Mouse (Mus musculus): ENCODE data around the gene Zswim9. TPM values are rescaled to one million over a fixed set of nuclear protein-coding genes. Genes with fewer than 3 reads are reported as not detected.

The Zswim9 gene
- 2.5 and 2.8 TPM in 2 replicates for polyA plus RNA-seq (2021; fragmentation: Nextera tagmentation)
- long read RNA-seq, experiment 1, partial matches to known transcripts = 4 of 6 reads
- long read RNA-seq, experiment 1, other reads (novel, unspliced or antisense) = 2 of 6 reads
- long read RNA-seq, experiment 2, full-length matches to known transcripts = 7 of 23 reads
- long read RNA-seq, experiment 2, partial matches to known transcripts = 7 of 23 reads
- long read RNA-seq, experiment 2, other reads (novel, unspliced or antisense) = 9 of 23 reads

DNA sequence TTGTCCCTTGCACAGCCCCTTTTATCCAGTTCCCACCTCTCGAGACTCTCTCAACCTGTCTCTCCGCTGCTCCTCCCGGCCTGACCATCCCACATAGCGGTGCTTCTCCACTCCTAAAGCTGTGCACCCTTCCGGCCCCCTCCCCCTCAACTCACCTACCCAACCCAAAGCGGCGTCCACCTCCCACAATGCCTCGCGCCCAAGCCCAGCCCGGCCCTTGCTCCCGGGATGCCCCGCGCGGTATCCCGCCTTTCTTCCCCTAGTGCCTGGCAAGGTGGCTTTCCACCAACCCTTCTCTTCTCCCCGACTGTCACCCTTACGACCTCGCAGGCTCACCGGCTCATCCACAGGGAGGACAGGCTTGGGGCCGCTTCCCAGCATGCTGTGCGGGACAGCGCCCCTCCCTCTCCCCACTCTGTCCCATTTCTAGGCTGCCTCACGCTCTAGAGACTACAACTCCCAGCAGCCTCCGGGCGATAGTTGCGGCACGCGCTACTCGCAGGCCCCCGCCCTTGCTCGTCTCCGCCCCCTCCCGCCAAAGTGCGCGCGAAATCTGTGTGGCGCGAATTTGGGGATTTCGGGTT lies at the start of gene Zswim9:
Gene Zswim9 (minus strand): TSS at position 414 of the 584 bp plus-strand sequence.

DNA sequence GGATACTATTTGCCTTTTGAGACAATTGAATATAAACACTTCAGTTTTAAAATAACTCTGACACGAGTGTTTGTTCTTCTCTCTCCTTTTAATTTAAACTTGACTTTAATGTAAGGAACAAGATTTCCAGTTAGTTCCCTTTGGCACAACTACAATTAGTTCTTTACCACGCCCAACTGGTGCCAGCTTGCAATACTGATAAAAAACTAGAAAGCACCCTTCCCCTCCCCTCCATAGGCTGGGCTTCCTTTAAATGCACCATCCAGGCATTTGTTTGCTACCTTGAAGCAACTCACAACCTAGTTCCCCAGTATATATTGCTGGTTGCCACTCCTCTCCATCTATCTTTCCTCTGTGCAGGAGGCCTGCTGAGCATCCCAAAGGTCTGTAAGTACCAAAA lies 45.8 kb upstream of the Zswim9 start, which contains the start of gene Pla2g4c:
Gene Pla2g4c (plus strand): TSS at position 340 of the 400 bp plus-strand sequence.

DNA sequence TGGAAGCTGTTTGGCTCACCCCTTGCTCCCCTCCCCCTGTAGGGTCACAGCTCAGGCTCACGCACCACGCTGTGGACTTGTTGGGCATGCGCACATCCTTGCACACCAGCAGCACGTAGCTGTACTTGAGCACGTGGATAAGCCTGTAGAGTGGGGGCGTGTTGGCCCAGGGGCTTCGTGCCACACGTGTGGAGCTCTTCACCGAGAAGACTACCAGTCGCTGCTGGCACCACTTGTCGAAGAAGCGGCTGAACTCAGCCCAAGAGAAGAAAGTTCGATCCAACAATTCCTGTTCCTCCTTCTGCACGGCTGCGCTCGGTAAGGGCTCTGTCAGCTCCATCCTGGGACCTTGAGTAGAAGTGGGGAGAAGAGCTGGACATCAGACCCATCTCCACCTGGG lies 1.4 kb downstream of the Zswim9 start, which contains the start of gene Lig1:
Gene Lig1 (plus strand): TSS at position 203 of the 400 bp plus-strand sequence.

DNA sequence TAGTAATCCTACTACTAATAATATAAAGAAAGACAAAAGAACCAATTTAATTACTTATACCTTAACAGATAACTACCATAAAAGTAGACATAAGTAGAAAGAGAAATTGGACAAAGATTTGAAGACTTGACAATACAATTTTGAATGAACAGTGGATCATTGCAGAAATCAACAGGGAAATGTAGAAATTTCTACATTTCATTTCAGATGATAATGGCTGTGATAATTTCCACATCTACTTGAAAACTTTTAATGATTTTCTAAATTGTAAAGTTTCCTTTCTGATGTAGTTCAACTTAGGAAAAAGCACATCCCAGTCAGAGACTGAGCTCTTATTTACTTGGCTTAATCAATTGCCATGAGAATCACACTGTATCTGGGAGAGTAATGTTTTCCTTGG lies 65.8 kb downstream of the Zswim9 start, which contains the start of gene Vmn1r89:
Gene Vmn1r89 (plus strand): TSS at position 301 of the 400 bp plus-strand sequence.

Other genes with a start within 250 kb of the Zswim9 start
- gene Chmp2a, start 243.9 kb downstream of the Zswim9 start, polyA plus RNA-seq (2021; fragmentation: Nextera tagmentation) = 316 and 338 TPM in 2 replicates
- 23.7 and 27.4 TPM in 2 replicates for gene Ube2m, start 240.4 kb downstream of the Zswim9 start, polyA plus RNA-seq (2021; fragmentation: Nextera tagmentation)
- gene Mzf1, start 224.0 kb downstream of the Zswim9 start, polyA plus RNA-seq (2021; fragmentation: Nextera tagmentation) = 6.5 and 7.3 TPM in 2 replicates
- gene Vmn1r85, start 183.5 kb downstream of the Zswim9 start, polyA plus RNA-seq (2021; fragmentation: Nextera tagmentation) = not detected in 2 replicates
- gene Vmn1r86, start 158.8 kb downstream of the Zswim9 start, polyA plus RNA-seq (2021; fragmentation: Nextera tagmentation) = not detected in 2 replicates
- not detected in 2 replicates for gene Vmn1r87, start 138.6 kb downstream of the Zswim9 start, polyA plus RNA-seq (2021; fragmentation: Nextera tagmentation)
- gene Vmn1r88, start 119.2 kb downstream of the Zswim9 start, polyA plus RNA-seq (2021; fragmentation: Nextera tagmentation) = not detected in 2 replicates
- not detected in 2 replicates for gene Vmn1r89, start 65.7 kb downstream of the Zswim9 start, polyA plus RNA-seq (2021; fragmentation: Nextera tagmentation)
- 5.2 and 5.4 TPM in 2 replicates for gene Lig1, start 1.4 kb downstream of the Zswim9 start, polyA plus RNA-seq (2021; fragmentation: Nextera tagmentation)
- gene Pla2g4c, start 45.9 kb upstream of the Zswim9 start, polyA plus RNA-seq (2021; fragmentation: Nextera tagmentation) = not detected in 2 replicates
- gene Cabp5, start 119.4 kb upstream of the Zswim9 start, polyA plus RNA-seq (2021; fragmentation: Nextera tagmentation) = not detected in 2 replicates
- gene Bsph1, start 172.1 kb upstream of the Zswim9 start, polyA plus RNA-seq (2021; fragmentation: Nextera tagmentation) = not detected in 2 replicates